Mouse (Mus musculus): Measurements from ENCODE around the gene Ints3.

DNA sequence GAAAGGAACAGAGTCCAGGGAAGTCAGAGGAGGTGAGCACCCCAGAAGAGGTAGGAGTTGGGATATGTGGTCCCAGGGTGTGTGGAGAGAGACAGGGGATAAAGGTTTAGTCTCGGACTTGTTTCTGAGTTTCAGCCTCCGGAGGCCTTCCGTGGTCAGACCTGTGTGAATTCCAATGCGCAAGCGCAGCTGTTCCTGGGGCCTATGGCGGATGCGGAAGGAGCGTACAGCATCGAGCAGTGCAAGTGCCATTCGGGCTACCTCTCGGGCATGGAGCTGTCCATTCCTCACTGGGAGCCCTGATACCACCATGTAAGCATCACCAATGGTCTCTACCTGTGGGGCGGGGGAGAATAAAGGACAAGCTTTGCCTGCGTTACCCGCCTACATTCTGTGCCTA, 21.5 kb upstream of the Ints3 start:
- TF ChIP-seq CTCF (IDR thresholded peaks at IDR 0.05; ENCODE audit: insufficient read depth, low read depth, low read length) = no peak
- TF ChIP-seq POLR2A (IDR thresholded peaks at IDR 0.05; ENCODE audit: insufficient read depth, low read depth, low read length) = no peak
